Mouse (Mus musculus): ENCODE data around the gene Itgav.
A peak's percentile ranks its signal among the peaks of the same experiment; 100 is the strongest.
"Not testable (repeated sequence)": the region's sequence is repeated elsewhere in the genome, so short reads cannot be mapped to it uniquely, and the experiment has no call there.

Itgav gene

DNA sequence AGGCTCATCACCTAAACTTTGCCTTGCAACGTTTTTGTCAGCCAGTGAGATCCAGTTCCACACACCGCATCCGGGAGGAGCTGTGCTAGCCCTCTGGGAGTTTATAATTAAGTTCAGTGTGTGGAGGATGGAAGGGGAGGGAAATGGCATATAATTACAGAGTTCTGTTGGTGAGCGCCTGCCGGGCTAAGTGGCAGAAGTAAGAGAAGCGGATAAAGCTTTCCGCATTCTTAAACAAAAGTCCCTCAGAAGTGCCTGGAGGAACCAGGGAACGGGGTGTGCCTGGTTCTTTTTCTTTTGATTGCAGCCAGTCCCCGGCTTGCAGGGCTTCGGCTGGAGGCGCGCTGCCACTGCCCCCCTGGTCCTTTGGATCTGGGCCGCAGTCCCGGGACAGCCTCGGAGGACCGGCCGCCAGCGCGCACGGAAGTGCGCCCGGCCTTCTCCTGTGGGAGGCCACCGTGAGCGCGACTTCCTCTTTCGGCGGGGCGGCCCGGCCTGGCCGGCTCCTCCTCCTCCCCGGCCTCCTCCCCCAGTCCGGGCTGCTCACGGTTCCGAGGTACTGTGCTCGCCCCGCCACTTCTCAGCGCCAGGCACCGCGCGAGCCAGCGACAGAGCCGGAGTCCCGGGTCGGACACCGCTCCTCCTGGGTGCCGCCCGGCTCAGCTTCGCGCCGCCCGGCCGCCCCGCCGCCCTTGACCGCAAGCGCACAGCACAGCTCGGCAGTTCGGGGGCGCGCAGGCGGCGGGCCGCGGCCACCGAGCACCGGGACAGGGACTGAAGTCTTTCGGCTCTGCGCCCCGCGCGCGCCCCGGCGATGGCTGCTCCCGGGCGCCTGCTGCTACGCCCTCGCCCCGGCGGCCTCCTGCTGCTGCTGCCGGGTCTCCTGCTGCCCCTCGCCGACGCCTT is at the start of gene Itgav:
TSS of gene Itgav (plus strand) at position 477 of the 906 bp plus-strand sequence.
- DNase-seq = peak; percentile 96

DNA sequence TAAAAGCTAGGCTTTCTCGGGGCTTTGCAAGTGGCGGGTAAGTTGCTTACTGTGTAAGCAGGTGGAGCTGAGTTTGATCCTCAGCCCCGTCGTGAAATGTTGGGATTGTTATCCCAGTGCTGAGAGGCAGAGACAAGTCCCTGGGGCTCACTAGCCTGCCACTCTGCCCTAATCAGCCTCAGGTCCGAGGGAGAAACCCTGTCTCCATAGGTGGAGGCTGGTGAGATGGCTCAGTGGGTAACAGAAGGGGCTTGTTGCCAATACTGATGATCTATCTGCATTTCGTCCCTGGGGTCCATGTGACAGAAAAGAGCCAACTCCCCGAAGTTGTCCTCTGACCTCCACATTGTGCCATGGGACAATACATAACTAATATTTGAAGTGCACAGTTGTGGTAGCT is 49.8 kb upstream of the Itgav start:
- no peak for DNase-seq

DNA sequence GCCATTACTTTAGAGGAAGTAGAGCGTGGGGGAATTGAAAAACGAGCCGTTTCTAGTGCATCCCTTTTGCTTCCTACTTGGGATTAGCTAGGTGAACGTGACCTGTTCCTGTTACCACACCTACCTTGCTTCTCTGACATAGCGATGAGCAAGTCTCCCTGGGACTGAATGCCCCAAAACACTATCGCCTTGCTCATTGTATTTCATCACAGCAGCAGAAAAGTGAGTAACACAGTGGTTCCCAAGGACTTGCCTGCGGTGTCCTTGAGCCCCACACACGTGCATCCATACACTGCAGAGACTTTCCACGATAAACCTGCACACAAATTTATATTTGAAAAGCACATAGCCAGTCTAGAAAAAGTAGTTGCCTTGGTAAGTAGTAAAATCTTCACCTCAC is 49.3 kb upstream of the Itgav start:
- DNase-seq = no peak

DNA sequence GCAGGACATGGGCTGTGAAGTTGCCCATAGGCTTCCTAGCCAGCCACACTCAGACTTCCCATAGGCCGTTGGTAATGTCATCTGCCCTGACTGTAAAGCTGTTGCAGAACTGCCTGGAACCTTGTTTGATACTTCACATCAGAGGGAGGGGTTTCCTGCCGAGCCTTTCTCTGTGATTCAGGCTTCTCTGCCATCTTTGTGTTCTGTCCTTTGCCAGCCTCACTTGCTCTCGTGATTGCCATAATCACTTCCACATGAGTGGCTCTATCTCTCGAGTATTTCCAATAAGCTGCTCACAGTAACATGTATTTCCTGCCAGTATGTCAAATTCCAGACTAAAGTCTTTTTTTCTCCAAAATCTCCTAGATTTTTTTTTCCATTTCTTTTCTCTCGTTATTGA is 48.5 kb upstream of the Itgav start:
- no peak for DNase-seq

DNA sequence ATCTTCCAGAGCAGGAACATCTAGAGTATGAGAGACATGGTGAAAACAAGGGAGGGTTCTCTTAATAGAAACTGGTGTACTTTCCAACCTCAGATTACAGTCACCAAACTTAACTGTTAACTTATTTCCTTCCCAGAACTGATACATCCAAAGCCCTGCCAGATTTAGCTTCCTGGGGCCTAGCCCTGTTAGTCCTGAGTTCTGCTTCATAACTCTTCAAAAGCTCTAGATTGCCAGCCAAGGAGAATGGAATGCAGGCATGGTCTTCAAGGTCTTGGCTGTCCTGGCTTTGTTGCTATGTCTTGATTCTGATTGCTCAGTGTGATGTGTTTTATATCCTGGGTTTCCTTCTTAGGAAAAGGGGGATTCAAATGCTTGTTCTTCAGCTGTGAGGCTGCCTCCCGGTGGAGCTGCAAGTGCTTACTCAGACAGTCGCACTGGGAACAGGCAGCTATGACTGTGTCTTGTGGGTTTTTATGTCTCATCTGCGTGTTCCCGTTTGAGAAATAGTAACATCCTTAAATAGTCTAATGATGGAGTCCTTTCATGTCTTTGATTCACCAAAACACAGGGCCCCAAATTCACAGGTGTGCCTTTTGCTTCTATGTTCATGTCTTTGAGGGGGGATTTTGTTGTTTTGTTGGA is 47.8 kb upstream of the Itgav start:
- DNase-seq = no peak

DNA sequence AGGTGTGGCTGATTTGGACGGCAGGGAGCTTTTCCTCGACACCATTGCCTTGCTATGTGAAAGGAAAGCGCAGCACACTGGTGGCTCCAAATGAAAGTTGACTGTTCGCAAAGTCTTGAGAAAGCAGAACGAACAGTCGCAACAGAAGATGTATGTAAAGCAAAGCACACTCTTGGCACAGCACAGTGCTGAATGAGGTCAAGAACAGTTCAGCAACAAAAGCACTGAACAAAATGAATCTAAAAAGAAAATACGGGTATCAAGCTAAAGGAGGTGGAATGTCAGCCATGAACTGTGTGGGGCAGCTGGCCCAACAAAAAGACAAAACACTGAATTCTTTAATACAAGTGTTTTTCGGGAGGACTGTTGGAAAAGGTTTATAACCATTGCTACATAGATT is 42.9 kb upstream of the Itgav start:
- no peak for DNase-seq

DNA sequence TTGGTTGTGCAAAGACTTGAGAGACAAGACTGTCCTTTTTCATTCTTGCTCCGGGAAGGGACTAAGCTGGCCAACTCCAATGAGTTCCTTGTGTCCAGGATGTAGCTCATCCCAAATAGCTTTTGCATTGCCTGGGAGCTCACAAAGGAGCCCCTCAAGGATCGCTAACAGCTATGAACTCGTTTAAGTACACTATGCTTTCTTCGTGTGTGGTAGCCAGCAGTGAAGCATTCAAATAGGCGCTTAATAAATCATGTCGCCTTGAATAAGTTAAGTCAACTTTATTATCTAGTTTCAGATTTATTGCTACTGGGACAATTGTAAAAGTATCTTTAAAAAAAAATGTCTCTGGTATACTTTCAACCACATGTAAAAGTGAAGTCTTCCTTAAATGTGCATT is 42.4 kb upstream of the Itgav start:
- DNase-seq = no peak

DNA sequence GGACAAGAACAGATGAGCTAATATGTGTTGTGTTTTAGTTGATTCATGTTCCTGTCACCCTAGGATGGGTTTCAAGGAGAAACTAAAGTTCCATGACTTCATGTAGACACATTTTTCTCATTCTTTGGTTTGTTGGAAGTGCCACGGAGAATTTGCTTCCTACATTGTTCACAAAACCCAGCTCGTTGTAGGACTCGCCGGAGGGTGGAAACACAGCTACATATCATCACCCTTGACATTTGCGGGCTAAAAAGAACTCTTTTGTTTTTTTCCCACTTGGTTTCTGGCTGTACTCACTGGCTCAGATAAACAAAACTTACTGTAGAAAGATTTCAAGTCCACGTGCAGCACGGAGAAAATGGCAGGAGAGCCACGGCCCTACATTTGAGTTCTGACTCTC is 41.9 kb upstream of the Itgav start:
- no peak for DNase-seq

DNA sequence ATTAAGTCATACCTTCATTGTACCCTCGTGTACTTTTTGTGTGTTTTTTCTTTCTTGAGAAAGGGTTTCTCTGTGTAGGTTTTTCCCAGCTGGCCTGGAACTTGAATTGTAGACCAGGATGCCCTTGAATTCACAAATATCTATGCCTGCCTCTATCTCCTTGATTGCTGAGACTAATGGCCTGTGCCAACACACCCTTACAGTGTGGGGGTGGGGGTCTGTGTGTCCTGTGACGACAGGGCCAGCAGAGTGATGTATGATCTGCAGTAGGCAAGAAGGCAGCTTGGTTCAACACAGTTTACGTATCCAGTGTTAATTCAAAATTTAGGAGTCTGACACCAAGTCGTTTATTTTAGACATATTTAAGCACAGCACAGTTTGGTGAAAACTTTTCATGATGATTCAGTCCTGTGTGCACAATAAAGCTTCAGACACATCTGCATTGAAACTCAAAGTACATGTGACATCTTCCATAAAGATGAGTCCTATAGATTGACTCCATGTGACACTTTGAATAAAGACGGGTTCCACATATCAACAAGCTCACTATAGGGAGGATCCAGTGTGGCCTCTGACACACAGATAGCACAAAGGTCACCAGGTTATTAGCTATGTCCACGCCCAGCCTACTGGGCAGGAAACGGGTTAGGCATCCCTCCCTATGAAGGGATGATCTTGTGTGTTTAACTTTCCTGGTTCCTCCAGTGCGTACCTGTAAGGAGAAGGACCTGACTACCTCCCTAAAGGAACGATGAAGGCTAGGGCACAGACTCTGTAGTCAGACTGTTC is 40.3 kb upstream of the Itgav start:
- no peak for DNase-seq

DNA sequence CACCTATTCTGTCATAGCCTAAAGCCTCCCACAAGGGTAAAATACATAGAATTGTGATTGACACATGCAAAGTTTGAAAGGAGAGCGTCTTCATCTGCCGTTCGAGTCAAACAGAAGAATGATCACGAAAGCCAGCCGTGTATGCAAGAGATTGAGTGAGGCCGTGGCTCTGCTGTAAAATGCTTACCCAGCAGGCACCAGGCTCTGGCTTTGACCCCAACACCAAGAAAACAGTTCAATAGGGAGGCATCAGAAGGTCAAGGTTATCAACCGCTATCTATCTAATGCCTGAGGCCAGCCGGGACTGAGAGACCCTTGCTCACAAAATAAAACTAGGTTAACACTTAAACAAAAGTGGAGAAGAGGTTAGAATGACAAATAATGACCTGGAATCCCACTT is 39.5 kb upstream of the Itgav start:
- DNase-seq = no peak

DNA sequence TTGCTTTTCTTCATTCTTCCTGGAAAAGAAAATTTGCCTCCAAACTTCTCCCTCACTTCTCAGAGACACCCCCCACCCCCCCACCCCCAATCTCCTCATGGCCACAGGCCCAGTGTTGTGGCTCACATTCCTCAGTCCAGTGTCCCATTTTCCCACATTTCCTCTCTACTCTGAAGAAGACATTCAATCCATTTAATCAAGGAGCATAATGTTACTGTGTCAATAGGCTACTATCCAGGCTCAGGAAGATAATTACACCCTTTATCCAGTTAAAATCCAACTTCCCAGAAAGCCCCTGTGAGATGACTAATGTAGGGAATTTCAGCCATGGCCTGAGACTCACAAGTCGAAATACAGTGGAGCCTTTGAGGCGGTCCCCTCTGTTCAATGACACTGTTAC is 33.8 kb upstream of the Itgav start:
- DNase-seq = no peak

DNA sequence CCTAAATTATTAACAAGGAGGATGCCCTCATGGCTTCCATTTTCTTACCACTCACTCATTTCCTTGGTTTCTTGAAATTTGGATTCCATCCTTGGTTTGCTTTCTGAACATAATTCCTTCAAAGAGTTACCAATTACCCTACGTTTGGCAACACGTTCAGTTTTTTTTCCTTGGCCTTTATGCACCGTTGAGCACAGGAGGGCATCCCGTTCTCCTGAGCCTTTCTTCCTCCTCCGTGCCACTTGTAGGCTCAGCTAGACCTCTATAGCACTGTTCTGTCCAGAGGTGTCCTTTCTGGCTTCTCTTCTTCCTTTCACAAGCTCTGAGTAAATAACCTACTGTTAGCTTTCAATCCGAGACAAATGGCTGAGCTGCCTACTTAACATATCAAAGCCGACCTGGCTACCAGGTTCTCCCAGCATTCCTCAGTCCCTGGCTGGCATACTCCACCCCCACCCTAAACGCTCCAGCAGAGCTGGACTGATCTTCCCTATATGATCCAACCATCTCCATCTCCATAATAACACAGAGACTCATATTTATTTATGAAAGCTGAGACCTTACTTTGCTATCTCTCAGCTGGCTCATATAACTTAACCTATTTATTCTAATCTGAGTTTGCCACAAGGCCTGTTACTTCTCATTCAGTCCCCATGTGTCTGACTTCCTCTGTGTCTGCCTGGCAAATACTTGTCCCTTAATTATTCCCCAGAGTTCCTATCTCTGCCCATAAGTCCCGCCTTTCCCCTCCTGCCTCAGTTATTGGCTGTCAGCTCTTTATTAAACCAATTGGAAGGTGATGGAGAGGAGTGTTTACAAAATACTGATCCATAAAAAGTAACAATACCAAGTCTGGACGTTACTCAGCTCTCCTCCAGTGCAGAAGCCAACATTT is 31.3 kb upstream of the Itgav start:
- DNase-seq = peak; percentile 73

DNA sequence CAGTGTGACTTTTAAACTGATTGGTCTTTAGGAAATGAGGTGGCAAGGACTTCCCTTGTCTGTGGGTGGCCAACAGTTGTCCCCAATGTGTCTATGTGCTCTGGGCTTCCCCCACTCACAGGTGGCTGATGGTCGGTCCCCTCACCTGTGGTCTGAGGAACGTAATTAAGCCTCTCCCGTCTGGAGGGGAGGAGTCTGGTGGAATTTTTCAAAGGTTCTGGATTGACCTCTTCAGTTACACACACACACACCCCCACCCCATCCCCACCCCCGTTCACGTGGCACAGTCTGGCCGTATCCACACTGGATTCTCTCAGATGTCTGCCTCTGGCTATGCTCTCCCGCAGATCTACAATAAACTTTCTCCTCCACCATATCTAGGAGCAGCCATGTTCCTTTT is 30.1 kb upstream of the Itgav start:
- no peak for DNase-seq

DNA sequence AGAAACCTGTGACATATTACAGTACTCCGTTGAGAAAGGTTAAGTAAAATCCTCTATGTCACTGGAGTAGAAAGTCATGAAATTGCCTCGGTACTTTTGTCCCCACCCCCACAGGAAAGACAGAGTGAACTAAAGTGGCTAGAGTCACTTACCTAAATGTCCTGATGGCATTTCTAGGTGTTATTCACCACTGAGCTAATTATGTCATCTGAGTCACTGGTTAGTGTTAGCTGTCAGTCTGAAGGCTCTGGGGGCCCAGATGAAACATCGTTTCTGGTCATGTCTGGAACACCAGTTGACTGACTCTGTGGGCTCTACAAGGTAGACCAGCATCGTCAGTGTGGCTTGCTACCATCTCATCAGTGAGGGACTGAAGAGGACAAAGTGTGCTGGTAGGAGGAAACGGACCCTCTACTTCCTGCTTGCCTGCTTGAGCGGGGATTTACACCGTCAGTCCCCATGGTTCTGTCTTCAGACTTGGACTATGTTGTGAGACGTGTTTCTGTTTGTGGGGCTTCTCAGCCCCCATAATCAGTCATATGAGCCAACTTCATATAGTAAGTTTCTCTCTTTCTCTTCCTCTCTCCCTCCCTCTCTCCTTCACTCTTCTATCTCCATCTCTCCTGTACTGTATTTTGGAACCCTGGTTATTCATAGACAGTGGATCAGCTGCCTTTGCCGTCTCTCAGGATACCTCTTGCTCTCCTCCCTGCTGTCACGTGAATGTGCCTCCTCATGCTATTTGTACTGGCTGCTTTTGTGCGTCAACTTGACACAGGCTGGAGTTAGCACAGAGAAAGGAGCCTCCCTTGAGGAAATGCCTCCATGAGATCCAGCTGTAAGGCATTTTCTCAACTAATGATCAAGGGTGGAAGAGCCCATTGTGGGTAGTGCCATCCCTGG is 28.6 kb upstream of the Itgav start:
- DNase-seq = no peak

DNA sequence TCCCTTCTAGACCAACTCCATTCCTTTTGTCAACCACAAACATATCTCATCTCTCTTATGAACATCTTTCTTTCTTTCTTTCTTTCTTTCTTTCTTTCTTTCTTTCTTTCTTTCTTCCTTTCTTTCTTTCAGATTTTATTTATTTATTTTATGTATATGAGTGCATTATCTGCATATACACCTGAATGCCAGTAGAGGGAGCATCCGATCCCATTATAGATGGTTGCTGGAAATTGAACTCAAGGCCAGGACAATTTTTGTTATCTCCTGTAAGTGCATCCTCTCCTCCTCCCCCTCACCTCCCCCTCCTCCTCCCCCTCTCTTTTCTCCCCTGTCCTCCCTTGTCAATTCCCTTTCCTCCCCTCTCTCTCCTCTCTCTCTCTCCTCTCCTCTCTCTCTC is 25.7 kb upstream of the Itgav start:
- no peak for DNase-seq

DNA sequence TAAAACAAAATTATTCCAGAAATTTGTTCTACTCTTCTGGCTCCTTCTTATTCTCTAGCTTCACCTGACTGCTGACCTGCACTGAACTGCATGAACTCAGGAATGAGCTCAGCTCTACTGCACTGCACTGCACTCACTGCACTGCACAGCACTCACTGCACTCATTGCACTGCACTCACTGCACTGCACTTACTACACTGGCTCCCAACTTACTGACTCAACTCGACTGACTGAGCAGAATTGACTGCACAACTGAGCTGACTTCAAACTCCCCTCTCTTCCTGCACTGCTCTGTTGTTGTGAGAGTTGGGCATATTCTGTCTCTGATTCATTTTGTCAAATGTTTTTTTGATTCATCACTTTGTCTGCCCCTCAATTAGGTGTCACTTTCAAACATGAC is 24.9 kb upstream of the Itgav start:
- DNase-seq = no peak

DNA sequence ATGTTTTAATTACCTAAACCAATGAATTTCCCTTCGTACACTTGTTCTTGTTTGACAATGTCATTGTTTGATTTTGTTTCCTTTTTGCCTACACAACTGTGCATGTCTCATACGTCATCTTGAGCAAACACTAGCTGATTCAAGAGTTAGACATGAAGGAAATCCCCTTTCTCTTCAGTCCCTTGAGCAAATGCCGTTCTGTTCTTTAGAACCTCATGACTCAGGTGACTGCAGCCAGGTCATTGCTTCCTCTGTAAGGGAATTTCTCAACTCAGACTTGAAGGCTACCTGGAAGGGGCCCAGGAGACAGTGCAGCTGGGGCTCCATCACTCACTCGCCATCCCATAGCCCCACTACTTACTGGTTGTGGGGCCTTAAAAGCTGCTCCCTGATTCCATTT is 23.5 kb upstream of the Itgav start:
- no peak for DNase-seq

DNA sequence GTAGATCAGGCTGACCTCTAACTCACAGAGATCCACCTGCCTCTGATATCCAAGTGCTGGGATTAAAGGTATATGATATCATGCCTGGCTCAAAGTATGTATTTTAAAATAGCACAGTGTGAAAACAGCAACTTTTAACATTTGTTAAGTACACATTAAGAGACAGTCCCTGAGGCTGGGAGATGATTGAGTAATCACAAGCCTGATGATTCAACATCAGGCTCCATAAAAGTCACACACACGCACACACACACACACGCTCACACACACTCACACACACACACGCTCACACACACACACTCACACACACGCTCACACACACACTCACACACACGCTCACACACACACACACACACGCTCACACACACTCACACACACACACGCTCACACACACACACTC is 21.8 kb upstream of the Itgav start:
- no peak for DNase-seq

DNA sequence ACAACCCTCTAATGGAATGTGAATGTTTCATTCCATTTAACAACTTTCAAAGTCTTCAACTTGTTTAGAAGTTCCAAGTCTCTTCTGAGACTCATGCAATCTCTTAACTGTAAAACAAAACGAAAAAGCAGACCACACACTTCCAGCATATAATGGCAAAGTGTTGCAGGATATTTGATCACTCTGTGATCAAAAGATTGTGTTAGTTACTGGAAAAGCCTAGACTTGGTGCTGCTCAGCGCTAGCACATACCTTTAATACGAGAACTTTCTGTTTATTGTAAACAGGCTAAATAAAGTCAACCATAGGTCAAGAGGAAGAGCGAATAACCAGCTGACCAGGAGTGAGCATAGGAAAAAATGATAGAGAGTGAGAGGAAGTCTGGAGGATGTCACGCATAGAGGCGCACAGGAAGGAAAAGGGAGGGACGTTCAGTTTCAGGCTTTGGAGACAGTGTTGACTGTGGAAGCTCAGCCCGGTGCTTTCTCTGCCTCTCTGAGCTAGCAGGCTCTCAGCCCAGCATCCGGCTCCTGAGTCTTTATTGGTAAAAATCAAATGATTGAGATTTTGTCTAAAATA is 18.5 kb upstream of the Itgav start:
- no peak for DNase-seq

DNA sequence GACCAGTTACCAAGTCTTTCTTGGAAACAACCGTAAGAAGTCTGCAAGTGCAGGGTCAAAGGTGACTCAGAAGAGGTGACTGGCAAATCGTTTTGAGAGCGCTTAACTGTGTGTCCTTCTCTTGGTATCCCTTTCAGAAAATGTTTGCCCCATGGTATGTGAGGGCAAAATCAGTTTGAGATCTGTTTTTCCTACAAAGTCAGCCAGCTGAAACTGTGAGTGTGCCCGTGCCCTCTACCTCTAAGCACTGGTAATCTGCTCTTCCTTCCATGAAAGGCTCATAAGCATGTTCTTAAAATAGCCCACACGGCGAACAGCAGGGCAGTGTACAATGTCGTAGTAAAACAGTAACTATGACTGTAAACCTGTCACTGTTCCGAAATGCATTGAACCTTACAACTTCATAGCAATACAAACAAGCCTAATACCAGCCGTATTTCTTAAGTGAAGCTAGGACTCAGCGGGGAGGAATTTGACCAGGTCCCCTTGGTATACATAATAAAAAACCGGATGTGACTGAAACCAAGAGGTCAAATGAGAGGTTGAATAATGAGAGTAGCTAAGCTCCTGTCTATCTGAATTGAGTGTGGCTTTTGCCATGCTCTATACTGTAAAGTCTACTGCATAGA is 14.2 kb upstream of the Itgav start:
- peak; percentile 94 for DNase-seq

DNA sequence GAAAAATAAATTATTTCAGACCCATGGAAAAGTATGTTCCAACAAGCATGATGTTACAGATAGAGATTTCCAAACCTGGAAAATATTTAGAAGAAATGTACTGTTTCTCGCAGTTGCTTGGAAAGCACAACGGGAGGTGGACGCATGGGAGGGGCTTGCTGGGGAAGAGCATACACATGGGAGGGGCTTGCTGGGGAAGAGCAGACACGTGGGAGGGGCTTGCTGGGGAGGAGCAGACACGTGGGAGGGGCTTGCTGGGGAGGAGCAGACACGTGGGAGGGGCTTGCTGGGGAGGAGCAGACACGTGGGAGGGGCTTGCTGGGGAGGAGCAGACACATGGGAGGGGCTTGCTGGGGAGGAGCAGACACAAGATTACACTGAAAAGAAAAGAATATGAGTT is 10.9 kb upstream of the Itgav start:
- DNase-seq = not testable (repeated sequence)
